In the genomic region with DNA sequence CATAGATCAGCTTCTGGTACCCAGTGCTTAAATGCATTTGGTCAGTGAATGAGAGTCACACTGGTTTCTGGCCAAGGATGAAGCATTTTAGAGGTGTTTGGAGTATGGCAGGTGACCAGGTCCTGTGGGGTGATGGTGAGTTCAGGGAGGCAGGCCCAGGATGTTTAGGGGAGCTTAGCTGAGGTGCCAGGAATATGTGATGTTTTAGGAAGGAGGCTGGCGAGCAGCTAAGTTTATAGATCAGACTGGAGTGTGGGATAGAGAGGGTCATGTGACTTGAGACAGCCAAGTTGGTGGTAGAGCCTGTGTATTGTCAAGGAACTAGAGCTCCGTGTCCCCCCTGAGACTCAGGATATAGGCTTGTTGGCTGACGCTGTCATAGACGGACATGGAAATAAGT, we compare ENCODE assay signal across 7 mouse cellular contexts. TPM values are rescaled to one million over a fixed set of nuclear protein-coding genes. Genes with fewer than 3 reads are reported as not detected.
DNase-seq lines count a peak whose midpoint lies in the region; ATAC-seq and TF ChIP-seq lines count a peak whose summit lies in the region.

No protein-coding gene starts in this region.

- H3K4me1 ChIP-seq in lung, embryonic 16.5 days (replicated peaks; ENCODE audit: control insufficient read depth, insufficient read depth, low read length) = peaks cover 24% of the 10 kb centered on the region
- no peaks in the 10 kb centered on the region; the same call in none of the 2 replicates for H3K4me1 ChIP-seq in embryonic fibroblast, embryonic 13.5 days (ENCODE audit: control insufficient read depth, insufficient read depth, low read length)
- peaks cover 31% of the 10 kb centered on the region for H3K4me1 ChIP-seq in limb, embryonic 10.5 days
- peaks cover 24% of the 10 kb centered on the region; the same call in 1 of the 2 replicates for H3K4me1 ChIP-seq in stomach, embryonic 14.5 days (ENCODE audit: control insufficient read depth, insufficient read depth, low read length)

- TF ChIP-seq CTCF in embryonic fibroblast, embryonic 13.5 days (IDR thresholded peaks at IDR 0.05; ENCODE audit: borderline replicate concordance, insufficient read depth, low read length) = no peak

- H3K4me3 ChIP-seq in lung, embryonic 16.5 days (ENCODE audit: low read length) = peak overlapping the region; percentile 87
- H3K4me3 ChIP-seq in embryonic fibroblast, embryonic 13.5 days (ENCODE audit: insufficient read depth, low read length) = peak overlapping the region; percentile 79
- peak overlapping the region; percentile 86 for H3K4me3 ChIP-seq in limb, embryonic 10.5 days
- peak overlapping the region; percentile 74 for H3K4me3 ChIP-seq in stomach, embryonic 14.5 days (ENCODE audit: low read depth, low read length)

- no peak for DNase-seq in lung, postnatal 36 days
- no peak for DNase-seq in limb, embryonic 10.5 days (ENCODE audit: low spot score)
- DNase-seq in ovary, postnatal 14 days (ENCODE audit: low spot score) = no peak
- no peak for DNase-seq in layer of hippocampus, adult 8-10 months (ENCODE audit: low spot score in 2 of 2)

- H3K27ac ChIP-seq in lung, embryonic 16.5 days (ENCODE audit: low read length) = no peak overlapping the region
- no peak overlapping the region for H3K27ac ChIP-seq in embryonic fibroblast, embryonic 13.5 days (ENCODE audit: insufficient read depth, low read length)
- no peak overlapping the region for H3K27ac ChIP-seq in limb, embryonic 10.5 days
- H3K27ac ChIP-seq in stomach, embryonic 14.5 days (ENCODE audit: low read length) = no peak overlapping the region

- H3K9ac ChIP-seq in lung, embryonic 16.5 days (ENCODE audit: low read length) = peak overlapping the region; percentile 8; the same call in 1 of the 2 replicates
- H3K9ac ChIP-seq in stomach, embryonic 14.5 days (replicated peaks; ENCODE audit: low read depth, low read length) = 0 out of 2 replicates have a peak overlapping the region, but pooled peaks have one; percentile 3

- no peak for TF ChIP-seq POLR2A in embryonic fibroblast, embryonic 13.5 days (IDR thresholded peaks at IDR 0.05; ENCODE audit: low read depth, low read length)

- peak overlapping the region; percentile 61 for H3K4me2 ChIP-seq in lung, embryonic 16.5 days (ENCODE audit: low read depth, low read length)
- H3K4me2 ChIP-seq in stomach, embryonic 14.5 days (replicated peaks; ENCODE audit: low read depth, low read length) = peak overlapping the region; percentile 84

- no peak for ATAC-seq in lung, embryonic 16.5 days (ENCODE audit: low read depth)
- ATAC-seq in stomach, embryonic 14.5 days (ENCODE audit: insufficient number of reproducible peaks, insufficient read depth, low FRiP score, low read depth) = no peak

- H3K9me3 ChIP-seq in lung, embryonic 16.5 days (ENCODE audit: control insufficient read depth, low read length) = no peaks in the 10 kb centered on the region
- no peaks in the 10 kb centered on the region for H3K9me3 ChIP-seq in limb, embryonic 10.5 days (replicated peaks)
- H3K9me3 ChIP-seq in stomach, embryonic 14.5 days (ENCODE audit: control insufficient read depth, low read depth, low read length) = no peaks in the 10 kb centered on the region

- 0 out of 2 replicates have a peak, but pooled peaks cover 2% of the 10 kb centered on the region for H3K36me3 ChIP-seq in lung, embryonic 16.5 days (ENCODE audit: control insufficient read depth, insufficient read depth, low read length)
- peaks cover 24% of the 10 kb centered on the region for H3K36me3 ChIP-seq in limb, embryonic 10.5 days
- H3K36me3 ChIP-seq in stomach, embryonic 14.5 days (ENCODE audit: control insufficient read depth, insufficient read depth, low read length) = no peaks in the 10 kb centered on the region

- 36% methylated on average over 4 of the region's 4 CpGs for WGBS in lung, embryonic 16.5 days
- WGBS in limb, embryonic 10.5 days = 77% methylated on average over 4 of the region's 4 CpGs
- 30% methylated on average over 4 of the region's 4 CpGs for WGBS in stomach, embryonic 14.5 days

- H3K27me3 ChIP-seq in lung, embryonic 16.5 days (ENCODE audit: control insufficient read depth, insufficient read depth, low read depth, low read length) = no peaks in the 10 kb centered on the region
- no peaks in the 10 kb centered on the region for H3K27me3 ChIP-seq in limb, embryonic 10.5 days (ENCODE audit: low read depth, poor library complexity, severe bottlenecking)
- no peaks in the 10 kb centered on the region for H3K27me3 ChIP-seq in stomach, embryonic 14.5 days (ENCODE audit: control insufficient read depth, insufficient read depth, low read length)

RNA-seq across cellular contexts. Expression of a gene that starts 1.4 kb away (rescaled TPM):
- 4.5 and 7.0 TPM in 2 replicates for polyA plus RNA-seq in lung, embryonic 16.5 days (2015; fragmentation: Nextera tagmentation; extraction: Ambion mirVana)
- 55.5 and 57.9 TPM in 2 replicates for polyA plus RNA-seq in embryonic fibroblast, embryonic 13.5 days (2011; ENCODE audit: insufficient read length, low read depth, missing spikeins)
- polyA plus RNA-seq in limb, embryonic 10.5 days (2016; fragmentation: Nextera tagmentation; extraction: Ambion mirVana) = 14.9 and 15.4 TPM in 2 replicates
- polyA plus RNA-seq in stomach, embryonic 14.5 days (2014; fragmentation: Nextera tagmentation; extraction: Ambion mirVana) = 12.7 and 14.7 TPM in 2 replicates
- 100 to 1,000 TPM in 1 of 4 experiments, 10 to 100 TPM in 3; 81.0 to 102 (median 87.9) TPM for total RNA-seq in layer of hippocampus, adult 8-10 months (2022)
